Mouse (Mus musculus): ENCODE results near the gene Rpl31.

Rpl31 gene

GRCm38 (mm10) chr1:39367045-39367444, 597 bp upstream of the Rpl31 start:
- CTCF ChIA-PET: no interaction called here

- CTCF ChIA-PET: no interaction called here
Observed at GRCm38 (mm10) chr1:39368267-39368841, 712 bp downstream of the Rpl31 start.

- CTCF ChIA-PET: interaction anchor here (0.6 kb wide), 1 partner anchor 372 kb away, joined by 5 read pairs; no protein-coding TSS in a partner anchor
Observed at GRCm38 (mm10) chr1:39370431-39370830, 2.8 kb downstream of the Rpl31 start.

GRCm38 (mm10) chr1:39372220-39372843, 4.7 kb downstream of the Rpl31 start:
- CTCF ChIA-PET: no interaction called here

GRCm38 (mm10) chr1:39373378-39373777, 5.7 kb downstream of the Rpl31 start:
- CTCF ChIA-PET: no interaction called here

GRCm38 (mm10) chr1:39374231-39374809, 6.7 kb downstream of the Rpl31 start:
- CTCF ChIA-PET: no interaction called here

GRCm38 (mm10) chr1:39376121-39376520, 8.5 kb downstream of the Rpl31 start:
- CTCF ChIA-PET: no interaction called here

GRCm38 (mm10) chr1:39376726-39377240, 9.1 kb downstream of the Rpl31 start:
- CTCF ChIA-PET: no interaction called here

GRCm38 (mm10) chr1:39378540-39378939, 10.9 kb downstream of the Rpl31 start:
- CTCF ChIA-PET: no interaction called here

- CTCF ChIA-PET: no interaction called here
Observed at GRCm38 (mm10) chr1:39379021-39379420, 11.4 kb downstream of the Rpl31 start.

- CTCF ChIA-PET: no interaction called here
Observed at GRCm38 (mm10) chr1:39381017-39381416, 13.4 kb downstream of the Rpl31 start.

- CTCF ChIA-PET: no interaction called here
Observed at GRCm38 (mm10) chr1:39384914-39385313, 17.3 kb downstream of the Rpl31 start.

GRCm38 (mm10) chr1:39386456-39386855, 18.8 kb downstream of the Rpl31 start:
- CTCF ChIA-PET: no interaction called here

- CTCF ChIA-PET: no interaction called here
Observed at GRCm38 (mm10) chr1:39387497-39387896, 19.9 kb downstream of the Rpl31 start.

GRCm38 (mm10) chr1:39388163-39388562, 20.5 kb downstream of the Rpl31 start:
- CTCF ChIA-PET: no interaction called here

- CTCF ChIA-PET: no interaction called here
Observed at GRCm38 (mm10) chr1:39389338-39389737, 21.7 kb downstream of the Rpl31 start.

GRCm38 (mm10) chr1:39391652-39392051, 24.0 kb downstream of the Rpl31 start:
- CTCF ChIA-PET: interaction anchor here (0.7 kb wide), 1 partner anchor 1409 kb away, joined by 4 read pairs; no protein-coding TSS in a partner anchor

GRCm38 (mm10) chr1:39392189-39392588, 24.5 kb downstream of the Rpl31 start:
- CTCF ChIA-PET: interaction anchor here (0.5 to 0.7 kb wide), 2 partner anchors 126 to 1409 kb away, joined by 3 to 4 read pairs; no protein-coding TSS in a partner anchor

- CTCF ChIA-PET: interaction anchor here (0.7 kb wide), 1 partner anchor 111 kb away, joined by 3 read pairs; no protein-coding TSS in a partner anchor
Observed at GRCm38 (mm10) chr1:39393217-39393867, 25.7 kb downstream of the Rpl31 start.

GRCm38 (mm10) chr1:39394096-39394495, 26.5 kb downstream of the Rpl31 start:
- CTCF ChIA-PET: no interaction called here

- CTCF ChIA-PET: no interaction called here
Observed at GRCm38 (mm10) chr1:39394650-39395049, 27.0 kb downstream of the Rpl31 start.

- CTCF ChIA-PET: no interaction called here
Observed at GRCm38 (mm10) chr1:39396347-39396746, 28.7 kb downstream of the Rpl31 start.

GRCm38 (mm10) chr1:39398284-39398683, 30.6 kb downstream of the Rpl31 start:
- CTCF ChIA-PET: no interaction called here

All from spleen, embryonic (tissue).